Mouse (Mus musculus) cerebellum, postnatal 10 days (tissue): ENCODE measurements around the gene Otud7a.
"Not testable (repeated sequence)": the region's sequence is repeated elsewhere in the genome, so short reads cannot be mapped to it uniquely, and the experiment has no call there.

Experiments
- DNase-seq, 2 experiments: peaks; one replicate each; pipeline ENCODE4 v3.0.0; 2021; ENCODE audit warnings: mixed read lengths in 2 of 2

The Otud7a gene

GRCm38 (mm10) chr7:63559679-63560078 is 115.1 kb downstream of the Otud7a start:
- peak in 1 of 2 experiments; percentile 32 for DNase-seq

GRCm38 (mm10) chr7:63583310-63583709 is 138.8 kb downstream of the Otud7a start:
- no peak for DNase-seq

- peak; percentile 80 to 82 for DNase-seq
These were observed 141.8 kb downstream of the Otud7a start for GRCm38 (mm10) chr7:63586184-63586870.

- DNase-seq: peak; percentile 27 to 43
These were observed 145.8 kb downstream of the Otud7a start for GRCm38 (mm10) chr7:63590305-63590704.

- DNase-seq: no peak
These were observed 146.8 kb downstream of the Otud7a start for GRCm38 (mm10) chr7:63591322-63591721.

- DNase-seq: no peak
These were observed 147.5 kb downstream of the Otud7a start for GRCm38 (mm10) chr7:63592061-63592460.

GRCm38 (mm10) chr7:63604827-63605226 is 160.3 kb downstream of the Otud7a start:
- DNase-seq: no peak

- DNase-seq: no peak
These were observed 172.5 kb downstream of the Otud7a start for GRCm38 (mm10) chr7:63617018-63617417.

- no peak for DNase-seq
These were observed 176.3 kb downstream of the Otud7a start for GRCm38 (mm10) chr7:63620776-63621340.

- no peak for DNase-seq
These were observed 193.1 kb downstream of the Otud7a start for GRCm38 (mm10) chr7:63637651-63638050.

- no peak for DNase-seq
These were observed 199.5 kb downstream of the Otud7a start for GRCm38 (mm10) chr7:63644002-63644401.

- DNase-seq: peak; percentile 17 to 27
These were observed 202.6 kb downstream of the Otud7a start for GRCm38 (mm10) chr7:63647136-63647535.

GRCm38 (mm10) chr7:63660261-63660660 is 215.7 kb downstream of the Otud7a start:
- no peak for DNase-seq

- no peak for DNase-seq
These were observed 218.2 kb downstream of the Otud7a start for GRCm38 (mm10) chr7:63662757-63663156.

GRCm38 (mm10) chr7:63665496-63665895 is 220.9 kb downstream of the Otud7a start:
- DNase-seq: peak; percentile 49 to 63

GRCm38 (mm10) chr7:63667986-63668741 is 223.6 kb downstream of the Otud7a start:
- peak; percentile 36 to 43 for DNase-seq

GRCm38 (mm10) chr7:63668951-63669350 is 224.4 kb downstream of the Otud7a start:
- no peak for DNase-seq

GRCm38 (mm10) chr7:63670911-63671310 is 226.4 kb downstream of the Otud7a start:
- DNase-seq: not testable (repeated sequence)

- DNase-seq: peak; percentile 85 to 92
These were observed 227.4 kb downstream of the Otud7a start for GRCm38 (mm10) chr7:63671904-63672303.

GRCm38 (mm10) chr7:63676631-63677030 is 232.1 kb downstream of the Otud7a start:
- DNase-seq: no peak

- no peak for DNase-seq
These were observed 232.6 kb downstream of the Otud7a start for GRCm38 (mm10) chr7:63677149-63677548.

GRCm38 (mm10) chr7:63687056-63687455 is 242.5 kb downstream of the Otud7a start:
- no peak for DNase-seq

- peak; percentile 51 to 57 for DNase-seq
These were observed 253.4 kb downstream of the Otud7a start for GRCm38 (mm10) chr7:63697921-63698320.

- no peak for DNase-seq
These were observed 273.4 kb downstream of the Otud7a start for GRCm38 (mm10) chr7:63717903-63718302.
